Mouse (Mus musculus) ES-E14 (cell line): Measurements from ENCODE around the gene Klhl10. TPM values are rescaled to one million over a fixed set of nuclear protein-coding genes. Genes with fewer than 3 reads are reported as not detected.

ENCODE experiments used
- DNase-seq: peaks from one replicate; pipeline ENCODE4 v3.0.0-alpha.2; 2013; ENCODE audit warnings: low read depth, low spot score
- H3K27ac ChIP-seq: 2 replicates; pipeline ENCODE4 v1.5.1; 2012; ENCODE audit warnings: low read depth, mild to moderate bottlenecking, low read length, moderate library complexity, mixed read lengths; ENCODE audit not compliant: poor library complexity, insufficient read depth, severe bottlenecking
- H3K36me3 ChIP-seq: 2 replicates; pipeline ENCODE4 v1.6.1; 2012; ENCODE audit warnings: mild to moderate bottlenecking, low read length, moderate library complexity, mixed read lengths; ENCODE audit not compliant: control insufficient read depth, poor library complexity, insufficient read depth, severe bottlenecking
- H3K4me1 ChIP-seq, 2 experiments: fragments of 150-350 bp in 1 of 2; sonication (generic) in 1 of 2; 2 replicates each; pipeline ENCODE4 v1.6.1; 2012; ENCODE audit warnings: low read length in 2 of 2, mild to moderate bottlenecking in 1 of 2, mixed read lengths in 1 of 2; ENCODE audit not compliant: control insufficient read depth in 2 of 2, insufficient read depth in 2 of 2, poor library complexity in 1 of 2
- H3K4me3 ChIP-seq, 2 experiments: fragments of 150-350 bp in 1 of 2; sonication (generic) in 1 of 2; 2 replicates each; pipeline ENCODE4 v1.5.1; 2012; ENCODE audit warnings: low read length in 2 of 2, low read depth in 1 of 2, mild to moderate bottlenecking in 1 of 2, mixed read lengths in 1 of 2; ENCODE audit not compliant: insufficient read depth in 1 of 2, poor library complexity in 1 of 2, severe bottlenecking in 1 of 2
- H3K9ac ChIP-seq: 2 replicates; pipeline ENCODE4 v1.6.1; 2012; ENCODE audit warnings: low read depth, mild to moderate bottlenecking, low read length, mixed read lengths; ENCODE audit not compliant: poor library complexity, insufficient read depth, severe bottlenecking
- H3K9me3 ChIP-seq: fragments of 150-350 bp; sonication (generic); 2 replicates; pipeline ENCODE4 v1.6.1; 2012; ENCODE audit warnings: low read depth, mild to moderate bottlenecking, low read length; ENCODE audit not compliant: control insufficient read depth, insufficient read depth
- CHD2 ChIP-seq: IDR thresholded peaks from 2 replicates; pipeline ENCODE4 v1.6.1; 2014; ENCODE audit warnings: mild to moderate bottlenecking, low read depth, low read length, inconsistent platforms
- HCFC1 ChIP-seq: IDR thresholded peaks from 2 replicates; pipeline ENCODE4 v1.6.1; 2012; ENCODE audit warnings: low read length, inconsistent platforms, borderline replicate concordance; ENCODE audit not compliant: insufficient read depth
- MAFK ChIP-seq: IDR thresholded peaks from 2 replicates; pipeline ENCODE4 v1.6.1; 2014; ENCODE audit warnings: mild to moderate bottlenecking, low read depth, low read length, inconsistent platforms; ENCODE audit not compliant: insufficient read depth
- ZC3H11A ChIP-seq: IDR thresholded peaks from 2 replicates; pipeline ENCODE4 v1.6.1; 2012; ENCODE audit warnings: low read depth, mild to moderate bottlenecking, inconsistent platforms, low read length, borderline replicate concordance
- ZNF384 ChIP-seq: IDR thresholded peaks from 2 replicates; pipeline ENCODE4 v1.6.1; 2012; ENCODE audit warnings: low read depth, low read length, inconsistent platforms
- in situ Hi-C, 2 experiments: fragments of 600-800 bp; cut with MboI; formaldehyde crosslinking; loops; one replicate each; pipeline ENCODE4 v1.15.1; 2025; ENCODE audit warnings: low sequenced_read_pairs in 2 of 2, inconsistent platforms in 1 of 2; ENCODE audit not compliant: unreplicated experiment in 2 of 2
- total RNA-seq: library from RNA; depleted of rRNA; stranded (reverse); fragments of 300-350 nt; gene quantifications from 2 replicates; pipeline ENCODE4 v1.2.3, GENCODE M21; 2012

Gene Klhl10
- total RNA-seq, 1 experiment: 1.7 TPM

GRCm38 (mm10) chr11:100462699-100463098, 21.0 kb downstream of the Klhl10 start:
- no peak for DNase-seq
- H3K27ac ChIP-seq: no peak overlapping the region; the same call in 1 of the 2 replicates
- H3K4me3 ChIP-seq: no peak overlapping the region
- in situ Hi-C loops: no loop called here
- peaks cover 13% of the 10 kb centered on the region for H3K36me3 ChIP-seq
- TF ChIP-seq ZNF384 (no peak), MAFK (no peak), HCFC1 (no peak), ZC3H11A (no peak), CHD2 (no peak)
- no peak overlapping the region for H3K9ac ChIP-seq
- no peaks in the 10 kb centered on the region for H3K4me1 ChIP-seq
- H3K9me3 ChIP-seq: no peaks in the 10 kb centered on the region

- TF ChIP-seq ZC3H11A (no peak), CHD2 (no peak), ZNF384 (no peak), MAFK (no peak), HCFC1 (no peak)
- in situ Hi-C loops: no loop called here
- no peak for DNase-seq
- H3K4me3 ChIP-seq: no peak overlapping the region
- no peak overlapping the region for H3K27ac ChIP-seq
- H3K9me3 ChIP-seq: no peaks in the 10 kb centered on the region
- H3K4me1 ChIP-seq: no peaks in the 10 kb centered on the region
- H3K36me3 ChIP-seq: peaks cover 13% of the 10 kb centered on the region; the same call in 1 of the 2 replicates
- no peak overlapping the region for H3K9ac ChIP-seq
Measured at GRCm38 (mm10) chr11:100465229-100465792, 23.6 kb downstream of the Klhl10 start.

- Histone ChIP-seq H3K27ac (no peak overlapping the region), H3K36me3 (peaks cover 13% of the 10 kb centered on the region; the same call in 1 of the 2 replicates), H3K9me3 (no peaks in the 10 kb centered on the region), H3K4me1 (peaks cover 0 to under 1% of the 10 kb centered on the region in 2 experiments; a peak in 1 of 4 replicates), H3K4me3 (no peak overlapping the region), H3K9ac (no peak overlapping the region)
- TF ChIP-seq HCFC1 (no peak), CHD2 (no peak), ZC3H11A (no peak), MAFK (no peak), ZNF384 (no peak)
- DNase-seq: no peak
- in situ Hi-C loops: no loop called here
Measured at GRCm38 (mm10) chr11:100465833-100466232, 24.1 kb downstream of the Klhl10 start.

GRCm38 (mm10) chr11:100471352-100472196, 29.9 kb downstream of the Klhl10 start:
- TF ChIP-seq MAFK (no peak), ZC3H11A (no peak), ZNF384 (no peak), HCFC1 (no peak), CHD2 (no peak)
- H3K36me3 ChIP-seq: peaks cover 3% of the 10 kb centered on the region; the same call in 1 of the 2 replicates
- peaks cover 0 to 2% of the 10 kb centered on the region in 2 experiments; a peak in 1 of 4 replicates for H3K4me1 ChIP-seq
- no peaks in the 10 kb centered on the region for H3K9me3 ChIP-seq
- DNase-seq: no peak
- H3K27ac ChIP-seq: no peak overlapping the region
- peak overlapping the region; percentile 90 for H3K9ac ChIP-seq
- in situ Hi-C loops: no loop called here
- H3K4me3 ChIP-seq: peak overlapping the region; percentile 90 to 98
